Mouse (Mus musculus) CH12.LX (cell line): ENCODE results near the gene Ndst2. TPM values are rescaled to one million over a fixed set of nuclear protein-coding genes. Genes with fewer than 3 reads are reported as not detected.

ENCODE experiments used
- DNase-seq: peaks from one replicate; pipeline ENCODE4 v3.0.0-alpha.2; 2013; ENCODE audit errors: extremely low read depth
- H3K27ac ChIP-seq: 2 replicates; pipeline ENCODE4 v1.5.1; 2012; ENCODE audit warnings: low read depth, mild to moderate bottlenecking, control low read depth, moderate library complexity; ENCODE audit not compliant: insufficient read depth
- H3K27me3 ChIP-seq: replicated peaks from 2 replicates; pipeline ENCODE3; 2012; ENCODE audit warnings: inconsistent platforms
- H3K36me3 ChIP-seq, 2 experiments: replicated peaks in 1 of 2; 2 replicates each; pipeline versions ENCODE3 to v1.6.1; 2012; ENCODE audit warnings: inconsistent platforms in 1 of 2, low read length in 1 of 2, mild to moderate bottlenecking in 1 of 2, mixed read lengths in 1 of 2, moderate library complexity in 1 of 2; ENCODE audit not compliant: control insufficient read depth in 1 of 2, insufficient read depth in 1 of 2
- H3K4me1 ChIP-seq, 2 experiments: 2 replicates each; pipeline ENCODE4 v1.6.1; 2012; ENCODE audit warnings: inconsistent platforms in 1 of 2, moderate library complexity in 1 of 2; ENCODE audit not compliant: insufficient read depth in 2 of 2, control insufficient read depth in 1 of 2
- H3K4me2 ChIP-seq: 2 replicates; pipeline ENCODE4 v1.6.1; 2012; ENCODE audit warnings: low read depth, mild to moderate bottlenecking, control low read depth; ENCODE audit not compliant: poor library complexity, insufficient read depth, severe bottlenecking
- H3K4me3 ChIP-seq, 3 experiments: fragments of 150-350 bp in 1 of 3; sonication (generic) in 1 of 3; replicated peaks in 1 of 3; 2 replicates each; pipeline versions ENCODE3 to v1.5.1; 2011 to 2012; ENCODE audit warnings: low read depth in 2 of 3, low read length in 2 of 3, mild to moderate bottlenecking in 2 of 3, moderate library complexity in 2 of 3, control low read depth in 1 of 3, improper control_type of control experiment in 1 of 3, inconsistent platforms in 1 of 3, mixed read lengths in 1 of 3; ENCODE audit not compliant: poor library complexity in 1 of 3
- H3K79me2 ChIP-seq: replicated peaks from 2 replicates; pipeline ENCODE4 v1.6.1; 2012; ENCODE audit warnings: mild to moderate bottlenecking, moderate library complexity; ENCODE audit not compliant: control insufficient read depth, poor library complexity, insufficient read depth, severe bottlenecking; ENCODE audit errors: extremely low read depth
- H3K9ac ChIP-seq: 2 replicates; pipeline ENCODE4 v1.6.1; 2012; ENCODE audit warnings: low read depth, mild to moderate bottlenecking, control low read depth, moderate library complexity; ENCODE audit not compliant: insufficient read depth
- H3K9me3 ChIP-seq: replicated peaks from 2 replicates; pipeline ENCODE3; 2012; ENCODE audit warnings: low read length, inconsistent platforms, mixed read lengths
- CHD1 ChIP-seq: IDR thresholded peaks from 2 replicates; pipeline ENCODE4 v1.6.1; 2012; ENCODE audit warnings: low read depth, low read length, improper control_type of control experiment, inconsistent platforms
- CHD2 ChIP-seq: IDR thresholded peaks from 2 replicates; pipeline ENCODE4 v1.6.1; 2011; ENCODE audit warnings: low read length, improper control_type of control experiment
- E2F4 ChIP-seq: IDR thresholded peaks from 2 replicates; pipeline ENCODE4 v1.6.1; 2011; ENCODE audit warnings: low read depth, low read length, improper control_type of control experiment; ENCODE audit not compliant: insufficient replicate concordance
- ELF1 ChIP-seq: IDR thresholded peaks from 2 replicates; pipeline ENCODE4 v1.6.1; 2014; ENCODE audit warnings: low read depth, mild to moderate bottlenecking, inconsistent platforms, low read length, improper control_type of control experiment
- ETS1 ChIP-seq: conservative IDR thresholded peaks from 2 replicates; pipeline ENCODE4 v1.6.1; 2012; ENCODE audit warnings: low read depth, mild to moderate bottlenecking, inconsistent platforms, low read length, improper control_type of control experiment, moderate library complexity
- GABPA ChIP-seq: IDR thresholded peaks from 2 replicates; pipeline ENCODE4 v1.6.1; 2012; ENCODE audit warnings: low read depth, low read length, improper control_type of control experiment, inconsistent platforms; ENCODE audit not compliant: insufficient replicate concordance
- IRF4 ChIP-seq: IDR thresholded peaks from 2 replicates; pipeline ENCODE4 v1.6.1; 2014; ENCODE audit warnings: low read depth, mild to moderate bottlenecking, inconsistent platforms, low read length, improper control_type of control experiment
- JUN ChIP-seq: IDR thresholded peaks from 2 replicates; pipeline ENCODE4 v1.6.1; 2011; ENCODE audit warnings: low read depth, mild to moderate bottlenecking, low read length, improper control_type of control experiment, moderate library complexity; ENCODE audit not compliant: insufficient read depth
- KAT2A ChIP-seq: IDR thresholded peaks from 2 replicates; pipeline ENCODE4 v1.6.1; 2012; ENCODE audit warnings: low read length, improper control_type of control experiment, inconsistent platforms; ENCODE audit not compliant: insufficient replicate concordance
- MAZ ChIP-seq: IDR thresholded peaks from 2 replicates; pipeline ENCODE4 v1.6.1; 2012; ENCODE audit warnings: low read depth, mild to moderate bottlenecking, inconsistent platforms, low read length, improper control_type of control experiment, moderate library complexity
- MYC ChIP-seq: IDR thresholded peaks from 2 replicates; pipeline ENCODE4 v1.6.1; 2011; ENCODE audit warnings: low read depth, mild to moderate bottlenecking, improper control_type of control experiment, low read length
- NELFE ChIP-seq: IDR thresholded peaks from 2 replicates; pipeline ENCODE4 v1.6.1; 2011; ENCODE audit warnings: low read depth, low read length, improper control_type of control experiment
- PAX5 ChIP-seq: IDR thresholded peaks from 2 replicates; pipeline ENCODE4 v1.6.1; 2012; ENCODE audit warnings: low read length, inconsistent platforms, mixed read lengths
- POLR2AphosphoS2 ChIP-seq: IDR thresholded peaks from 2 replicates; pipeline ENCODE4 v1.6.1; 2011; ENCODE audit warnings: low read depth, low read length, improper control_type of control experiment
- SIN3A ChIP-seq: IDR thresholded peaks from 2 replicates; pipeline ENCODE4 v1.6.1; 2012; ENCODE audit warnings: low read length, improper control_type of control experiment, inconsistent platforms
- TCF12 ChIP-seq: IDR thresholded peaks from 2 replicates; pipeline ENCODE4 v1.6.1; 2014; ENCODE audit warnings: low read depth, mild to moderate bottlenecking, inconsistent platforms, low read length, improper control_type of control experiment
- USF2 ChIP-seq: conservative IDR thresholded peaks from 2 replicates; pipeline ENCODE4 v1.6.1; 2011; ENCODE audit warnings: low read depth, low read length, improper control_type of control experiment
- ZC3H11A ChIP-seq: IDR thresholded peaks from 2 replicates; pipeline ENCODE4 v1.6.1; 2012; ENCODE audit warnings: low read depth, mild to moderate bottlenecking, inconsistent platforms, low read length, improper control_type of control experiment
- ZMIZ1 ChIP-seq: IDR thresholded peaks from 2 replicates; pipeline ENCODE4 v1.6.1; 2012; ENCODE audit warnings: low read depth, mild to moderate bottlenecking, inconsistent platforms, low read length, improper control_type of control experiment
- dilution Hi-C: fragments of 300-500 bp; cut with MboI; formaldehyde crosslinking; loops from 2 replicates; pipeline ENCODE4 v1.14.3; 2020; ENCODE audit warnings: low sequenced_read_pairs; ENCODE audit not compliant: extremely low pct_unique_long_range_greater_than_20kb, extremely low pct_ligation_motif_present
- in situ Hi-C: fragments of 300-500 bp; cut with MboI; formaldehyde crosslinking; loops from 3 replicates; pipeline ENCODE4 v1.14.3; 2019; ENCODE audit warnings: low sequenced_read_pairs, low pct_ligation_motif_present, low pct_unique_long_range_greater_than_20kb, mixed read lengths
- polyA plus RNA-seq: library from polyadenylated mRNA; unstranded; fragments of >175 nt; gene quantifications from 2 replicates; pipeline ENCODE4 v1.2.1, GENCODE M21; 2012; ENCODE audit warnings: low read depth; ENCODE audit not compliant: insufficient read length
- total RNA-seq, 2 experiments: library from RNA; depleted of rRNA; stranded (reverse); fragments of 300-350 nt in 1 of 2; fragments of >200 nt in 1 of 2; gene quantifications; 2 replicates each; pipeline ENCODE4 v1.2.3; 2012 to 2014

The Ndst2 gene
- total and polyA plus RNA-seq, 3 experiments: 11.4 to 18.0 (median 17.8) TPM

DNA sequence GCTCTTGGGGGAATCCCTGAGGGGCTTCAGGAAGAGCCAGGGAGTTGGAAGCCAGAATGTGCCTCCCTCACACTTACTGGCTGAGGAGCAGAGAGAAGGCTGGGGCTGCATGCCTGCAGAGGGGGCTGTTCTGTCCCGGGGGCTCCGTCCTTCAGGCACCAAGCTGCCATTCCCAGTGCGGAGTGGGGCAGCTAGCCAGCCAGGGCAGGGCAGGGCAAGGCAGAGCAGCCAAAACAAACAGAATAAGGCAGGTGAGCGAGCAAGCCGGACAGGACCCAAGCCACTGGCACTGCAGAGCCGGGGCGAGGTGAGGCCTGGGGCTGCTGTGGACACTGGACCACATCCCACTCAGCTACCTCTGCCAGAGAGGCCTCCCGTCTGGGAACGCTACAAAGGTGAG, 6.9 kb upstream of the Ndst2 start:
- no peak overlapping the region for H3K4me3 ChIP-seq
- no peak overlapping the region for H3K4me2 ChIP-seq
- dilution Hi-C loops: no loop called here
- in situ Hi-C loops: no loop called here
- H3K4me1 ChIP-seq: no peaks in the 10 kb centered on the region
- no peak for TF ChIP-seq USF2
- TF ChIP-seq IRF4: no peak
- TF ChIP-seq ETS1: no peak
- no peak for TF ChIP-seq SIN3A
- no peak for TF ChIP-seq POLR2AphosphoS2
- no peak for TF ChIP-seq GABPA
- H3K27me3 ChIP-seq: no peaks in the 10 kb centered on the region
- no peaks in the 10 kb centered on the region for H3K9me3 ChIP-seq
- no peak overlapping the region for H3K9ac ChIP-seq
- no peak for DNase-seq
- H3K79me2 ChIP-seq: no peaks in the 10 kb centered on the region
- H3K27ac ChIP-seq: no peak overlapping the region
- H3K36me3 ChIP-seq: peaks cover 43 to 92% of the 10 kb centered on the region in 2 experiments

DNA sequence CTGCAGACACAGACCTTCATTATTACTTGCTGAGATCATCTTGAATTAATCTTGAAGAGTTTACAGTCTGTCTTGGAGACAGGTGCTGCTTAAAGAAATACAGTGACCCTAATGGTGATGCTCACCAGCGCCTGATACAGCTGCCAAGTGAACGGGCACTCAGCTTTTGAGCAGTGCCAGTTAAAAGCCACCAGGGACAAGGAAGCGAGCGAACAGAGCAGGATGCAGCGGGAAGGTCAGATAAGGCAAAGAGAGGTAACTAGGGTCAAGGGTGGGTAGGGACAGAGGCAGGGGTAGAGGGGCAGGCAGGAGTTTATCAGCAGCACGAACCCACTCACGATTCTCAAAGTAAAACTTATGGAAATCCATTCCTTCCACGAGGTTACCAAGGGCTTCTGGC, 4.1 kb upstream of the Ndst2 start:
- Histone ChIP-seq H3K36me3 (peaks cover 42 to 78% of the 10 kb centered on the region in 2 experiments), H3K4me3 (no peak overlapping the region), H3K9me3 (no peaks in the 10 kb centered on the region), H3K4me2 (no peak overlapping the region), H3K9ac (no peak overlapping the region), H3K27me3 (no peaks in the 10 kb centered on the region), H3K27ac (no peak overlapping the region), H3K4me1 (peaks cover 0 to 11% of the 10 kb centered on the region in 2 experiments; a peak in 2 of 4 replicates), H3K79me2 (no peaks in the 10 kb centered on the region)
- in situ Hi-C loops (no loop called here), dilution Hi-C loops (no loop called here)
- TF ChIP-seq E2F4 (no peak), CHD1 (no peak), PAX5 (no peak), ZMIZ1 (no peak), ELF1 (no peak), IRF4 (no peak), TCF12 (no peak), NELFE (no peak), JUN (no peak), MYC (no peak), ZC3H11A (no peak), MAZ (no peak), ETS1 (no peak), CHD2 (no peak), KAT2A (no peak)
- DNase-seq: no peak
